Mouse (Mus musculus): ENCODE data around the gene Cstb.

Cstb gene

DNA sequence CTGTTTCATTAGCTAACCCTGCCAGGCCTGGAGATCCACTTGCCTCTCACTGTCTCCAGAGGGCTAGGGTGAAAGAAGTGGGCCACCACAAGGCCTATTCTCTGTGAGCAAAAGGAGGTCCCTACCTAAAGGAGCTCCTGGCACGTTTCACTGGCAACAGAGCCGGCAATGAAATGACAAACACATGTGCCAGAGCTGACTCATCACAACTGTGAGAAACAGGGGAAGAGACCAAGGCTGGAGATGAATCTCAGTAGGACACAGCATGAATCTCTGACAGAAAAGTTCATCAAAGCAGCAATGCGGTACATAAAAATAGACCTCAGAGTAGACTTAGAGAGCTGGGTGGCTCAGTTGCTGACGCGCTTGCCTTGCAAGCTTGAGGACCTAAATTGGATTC, 7.6 kb upstream of the Cstb start:
- DNase-seq (ENCODE audit: low spot score), result no peak

DNA sequence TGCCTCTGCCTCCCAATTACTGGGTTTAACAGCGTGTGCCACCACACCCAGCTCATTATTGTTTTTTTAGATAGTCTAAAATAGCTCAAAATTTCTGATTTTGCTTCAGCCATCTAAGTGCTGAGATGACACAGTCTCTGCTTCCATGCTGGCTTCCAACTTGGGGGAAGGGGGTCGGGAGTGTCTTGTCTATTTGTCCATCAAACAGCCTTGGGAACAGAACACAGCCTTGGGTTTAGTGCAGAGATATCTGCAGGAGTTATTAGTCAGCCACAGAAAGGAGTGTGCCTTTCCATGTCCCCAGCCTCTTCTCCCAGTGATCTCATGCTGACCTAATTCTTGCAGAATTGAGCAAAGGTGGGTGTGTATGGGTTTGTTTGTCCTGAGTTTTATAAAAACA, 6.7 kb upstream of the Cstb start:
- DNase-seq (ENCODE audit: low spot score), result no peak

DNA sequence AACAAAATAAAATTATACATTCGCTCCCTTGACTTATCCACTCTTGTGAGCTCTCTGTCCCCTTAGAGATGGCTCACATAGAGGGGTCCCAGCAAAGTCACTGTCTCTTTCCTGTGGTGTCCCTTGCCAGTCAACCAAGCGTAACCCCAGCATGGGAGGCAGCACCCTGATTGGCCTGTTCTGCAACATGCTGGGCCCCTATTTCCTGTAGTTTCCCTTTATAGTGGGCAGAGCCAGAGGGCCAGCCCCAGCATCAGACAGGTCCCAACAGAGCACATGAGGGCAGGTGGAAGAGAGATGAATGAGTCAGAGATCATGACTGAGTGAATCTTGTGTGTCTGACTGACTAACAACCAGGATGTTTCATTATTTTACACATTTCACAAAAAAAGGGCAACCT, 4.5 kb upstream of the Cstb start:
- no peak for DNase-seq (ENCODE audit: low spot score)

DNA sequence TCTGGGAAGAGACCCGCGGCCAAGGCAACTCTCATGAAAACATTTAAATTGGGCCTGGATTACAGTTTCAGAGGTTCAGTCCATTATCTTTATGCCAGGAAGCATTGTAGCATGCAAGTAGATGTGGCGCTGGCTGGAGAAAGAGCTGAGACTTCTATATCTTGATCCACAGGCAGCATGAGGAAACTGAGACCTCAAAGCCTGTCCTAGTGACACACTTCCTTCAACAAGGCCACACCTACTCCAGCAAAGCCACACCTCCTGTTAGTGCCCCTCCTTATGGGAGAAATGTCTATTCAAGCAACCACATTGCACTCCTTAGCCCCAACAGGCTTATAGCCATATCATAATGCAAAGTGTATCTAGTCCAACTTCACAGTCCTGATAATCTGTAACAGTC, 2.9 kb upstream of the Cstb start:
- DNase-seq (ENCODE audit: low spot score), result no peak

DNA sequence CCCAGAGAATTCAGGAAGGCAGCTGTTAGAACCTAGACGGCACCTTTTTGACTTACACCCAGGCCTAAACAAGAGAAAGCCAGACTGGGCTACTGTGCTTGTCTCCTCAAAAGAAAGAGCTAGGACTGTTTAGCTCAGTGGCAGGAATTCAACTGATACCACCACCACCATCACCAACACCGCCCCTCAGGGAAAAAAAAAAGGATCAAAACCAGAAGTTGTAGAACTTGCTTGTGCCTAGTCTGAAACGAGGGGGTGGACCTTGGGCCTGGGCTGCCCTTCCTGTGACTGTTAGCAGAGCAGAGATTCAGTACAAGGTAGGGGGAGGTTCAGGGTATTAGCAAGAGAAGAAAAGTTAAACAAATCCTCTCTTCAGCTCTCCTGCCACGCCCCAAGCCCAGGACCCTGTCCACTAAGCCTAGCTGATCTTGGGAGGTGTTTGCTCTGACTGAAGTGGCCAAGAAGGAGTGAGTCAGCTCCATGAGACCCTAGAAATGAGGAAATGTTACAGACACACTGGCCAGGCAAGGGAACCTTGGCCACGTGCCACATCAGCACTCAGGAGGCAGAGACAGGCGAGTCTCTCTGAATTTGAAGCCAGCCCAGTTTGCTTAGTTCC, 757 bp downstream of the Cstb start:
- no peak for DNase-seq (ENCODE audit: low spot score)

DNA sequence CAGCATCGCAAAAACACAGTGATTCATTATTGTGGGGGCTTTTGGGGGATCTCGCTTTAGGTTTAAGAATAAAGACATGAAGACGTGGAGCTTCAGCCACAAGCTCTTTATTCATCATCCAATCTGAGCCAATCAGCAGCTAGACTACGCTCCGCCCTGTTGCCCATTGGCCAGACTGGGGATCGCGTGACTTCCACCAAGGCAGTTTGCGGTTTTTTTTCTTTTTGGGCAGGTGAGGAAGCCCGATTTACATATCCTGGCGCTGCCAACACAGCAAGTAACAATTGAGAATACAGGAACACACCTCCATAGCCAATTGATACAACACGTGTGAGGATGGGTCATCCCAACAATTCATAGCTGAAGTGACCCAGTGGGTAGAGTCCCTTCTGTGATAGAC, 2.6 kb downstream of the Cstb start:
- DNase-seq (ENCODE audit: low spot score), result no peak

DNA sequence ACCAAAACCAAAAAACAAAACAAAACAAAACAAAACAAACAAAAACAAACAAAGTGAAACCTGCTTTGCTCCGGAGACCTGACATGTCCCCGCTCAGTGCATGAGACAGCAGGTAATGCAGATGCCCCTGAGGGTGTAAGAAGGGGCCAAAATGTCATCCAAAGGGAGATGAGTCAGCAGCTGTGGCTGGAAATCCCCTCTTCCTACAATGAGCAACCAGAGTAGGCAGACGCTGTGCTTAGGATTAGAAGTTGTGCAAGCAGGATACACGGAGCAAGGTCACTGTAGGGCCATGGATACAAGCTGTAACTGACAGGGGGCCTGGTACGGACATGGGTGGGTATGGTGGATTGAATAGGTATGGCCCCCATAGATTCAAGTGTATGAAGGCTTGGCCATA, 3.7 kb downstream of the Cstb start:
- DNase-seq (ENCODE audit: low spot score), result no peak

DNA sequence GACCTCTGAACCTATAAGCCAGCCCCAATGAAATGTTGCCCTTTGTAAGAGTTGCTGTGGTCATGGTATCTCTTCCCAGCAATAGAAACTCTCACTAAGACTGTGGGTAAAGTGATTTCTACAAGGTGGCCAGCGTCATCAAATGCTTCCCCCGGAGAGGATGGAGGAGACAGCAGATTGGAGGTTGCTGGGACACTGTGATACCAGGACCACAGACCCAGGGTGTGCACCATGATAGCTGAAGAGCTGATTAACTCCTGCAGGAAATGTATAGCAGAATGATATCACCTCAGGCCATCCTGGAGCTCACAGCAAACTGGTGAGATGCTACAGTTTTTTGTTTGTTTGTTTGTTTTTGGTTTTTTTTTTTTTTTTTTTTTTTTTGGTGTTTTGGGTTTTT, 4.3 kb downstream of the Cstb start:
- no peak for DNase-seq (ENCODE audit: low spot score)

DNA sequence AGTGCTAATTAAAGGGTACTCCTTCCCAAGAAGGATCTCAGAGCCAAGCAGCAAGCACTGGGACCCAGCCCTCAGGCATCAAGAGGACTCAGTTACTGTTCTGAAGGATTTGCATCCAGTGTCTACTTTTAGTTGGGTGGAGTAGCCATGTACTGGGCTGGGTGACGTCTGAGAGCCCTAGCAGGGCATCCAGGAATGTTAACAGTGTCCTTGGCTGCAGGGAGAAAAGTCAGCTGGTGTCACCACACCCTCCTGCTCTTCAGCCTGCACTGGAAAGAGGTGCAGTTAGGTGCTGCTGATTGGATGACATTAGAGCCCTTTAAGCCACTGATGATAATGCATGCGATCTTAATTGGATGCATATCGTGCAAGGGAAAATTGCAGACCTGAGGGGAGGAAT, 7.4 kb downstream of the Cstb start:
- no peak for DNase-seq (ENCODE audit: low spot score)

DNA sequence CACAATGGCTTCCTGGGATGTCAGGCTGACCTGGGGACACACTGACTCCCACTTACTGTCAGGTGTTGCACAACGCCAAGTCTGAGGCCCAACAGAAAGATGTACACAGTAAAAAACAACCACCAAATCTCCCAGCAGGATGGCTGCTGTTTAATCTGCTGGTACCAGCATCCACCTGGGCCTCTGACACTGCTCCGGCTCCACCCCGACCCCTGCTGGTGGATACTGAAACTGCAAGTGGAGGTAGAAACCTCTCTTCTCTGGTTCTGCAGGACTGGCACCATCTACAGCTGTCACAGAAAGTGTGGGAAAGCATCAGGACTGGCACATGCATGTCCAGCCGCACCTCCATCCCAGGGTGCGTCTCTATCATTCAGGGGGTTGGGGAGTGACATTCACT, 12.6 kb downstream of the Cstb start:
- DNase-seq (ENCODE audit: low spot score), result peak; percentile 70

DNA sequence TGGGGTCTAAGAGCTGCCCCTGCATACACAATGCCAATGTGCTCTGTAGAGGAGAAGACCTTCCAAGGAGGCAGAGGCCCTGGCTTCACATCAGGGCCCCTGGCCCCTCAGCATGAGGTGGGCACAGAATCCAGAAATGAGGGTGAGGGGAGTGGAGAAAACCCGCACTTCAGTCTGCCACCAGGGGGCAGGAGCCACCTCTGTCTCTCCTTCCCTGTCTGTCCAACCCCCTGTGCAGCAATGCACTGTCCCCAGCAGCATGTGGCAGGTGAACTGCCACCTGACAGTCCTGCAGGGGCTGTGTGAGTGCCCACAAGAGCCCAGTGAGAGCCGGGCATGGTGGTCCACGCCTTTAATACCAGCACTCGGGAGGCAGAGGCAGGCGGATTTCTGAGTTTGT, 14.1 kb downstream of the Cstb start:
- DNase-seq (ENCODE audit: low spot score), result no peak

DNA sequence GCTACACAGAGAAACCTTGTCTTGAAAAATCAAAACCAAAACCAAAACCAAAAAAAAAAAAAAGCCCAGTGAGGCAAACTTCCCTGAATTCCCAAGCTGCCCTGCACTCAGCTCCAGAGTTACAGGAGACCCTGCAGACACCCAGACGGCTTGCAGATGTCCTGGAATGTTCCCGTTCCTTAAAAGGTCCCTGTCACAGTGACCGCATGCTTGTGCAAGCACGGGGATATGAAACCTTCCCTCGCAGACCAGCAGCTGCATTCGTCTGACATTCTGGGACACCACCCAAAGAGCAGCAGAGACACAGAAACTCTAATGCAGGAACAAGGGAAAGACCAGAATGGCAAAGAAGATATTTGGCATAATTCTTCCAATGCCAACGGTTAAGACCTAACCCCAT, 14.5 kb downstream of the Cstb start:
- DNase-seq (ENCODE audit: low spot score), result no peak

DNA sequence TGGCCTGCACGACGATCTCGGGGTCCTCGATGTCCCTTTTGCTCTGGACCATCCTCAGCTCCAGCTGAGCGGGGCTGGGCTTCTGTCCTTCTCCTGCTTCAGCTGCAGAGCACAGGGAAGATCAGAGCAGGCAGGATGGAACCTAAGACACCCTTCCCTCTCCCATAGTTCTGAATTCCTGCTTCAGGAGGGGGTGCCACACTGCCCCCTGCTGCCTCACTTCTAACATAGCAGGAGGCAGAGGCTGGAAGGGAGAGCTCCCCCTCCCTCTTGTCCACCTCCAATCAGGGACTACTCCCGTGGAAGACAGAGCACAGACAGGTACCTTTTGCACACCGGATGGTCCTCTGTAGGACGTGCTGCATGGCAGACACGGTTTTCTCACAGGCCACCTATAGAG, 15.3 kb downstream of the Cstb start:
- DNase-seq (ENCODE audit: low spot score), result no peak

DNA sequence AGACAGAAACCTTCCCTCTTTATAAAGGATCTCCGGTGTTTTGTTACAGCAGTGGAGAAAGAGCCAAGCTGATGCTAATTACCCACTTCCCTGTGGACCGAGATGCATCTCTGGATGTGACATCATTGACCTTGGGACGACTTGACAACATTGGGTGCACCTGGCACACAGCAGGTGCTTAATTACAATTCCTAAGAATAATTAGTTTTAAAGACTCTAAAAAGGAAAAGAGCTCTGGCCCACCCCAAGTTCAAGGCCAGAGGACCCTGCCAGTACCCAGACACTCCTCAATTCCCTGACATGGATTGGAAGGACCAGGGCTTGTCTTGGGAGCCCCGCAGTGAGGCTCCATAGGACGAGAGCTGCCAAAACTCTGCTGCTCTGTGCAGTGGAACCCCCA, 16.1 kb downstream of the Cstb start:
- no peak for DNase-seq (ENCODE audit: low spot score)

DNA sequence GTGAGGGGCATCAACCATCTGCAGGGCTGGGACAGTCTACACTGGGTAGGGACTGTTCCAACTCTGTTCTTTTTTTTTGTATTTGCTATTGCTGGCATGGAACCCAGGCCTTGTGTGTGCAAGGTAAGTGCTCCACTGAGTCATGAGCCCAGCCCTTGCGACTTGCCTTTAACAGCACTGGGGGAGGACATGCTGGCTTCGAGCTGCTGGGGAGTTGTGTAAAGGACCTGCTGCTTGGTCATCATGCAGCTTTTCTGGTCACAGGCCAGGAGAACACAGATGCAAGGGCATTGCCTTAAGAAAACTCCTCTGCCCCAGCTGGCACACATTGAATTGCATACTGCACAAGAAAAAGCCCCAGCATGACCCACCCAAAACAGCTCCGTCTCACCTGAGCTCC, 16.8 kb downstream of the Cstb start:
- no peak for DNase-seq (ENCODE audit: low spot score)

DNA sequence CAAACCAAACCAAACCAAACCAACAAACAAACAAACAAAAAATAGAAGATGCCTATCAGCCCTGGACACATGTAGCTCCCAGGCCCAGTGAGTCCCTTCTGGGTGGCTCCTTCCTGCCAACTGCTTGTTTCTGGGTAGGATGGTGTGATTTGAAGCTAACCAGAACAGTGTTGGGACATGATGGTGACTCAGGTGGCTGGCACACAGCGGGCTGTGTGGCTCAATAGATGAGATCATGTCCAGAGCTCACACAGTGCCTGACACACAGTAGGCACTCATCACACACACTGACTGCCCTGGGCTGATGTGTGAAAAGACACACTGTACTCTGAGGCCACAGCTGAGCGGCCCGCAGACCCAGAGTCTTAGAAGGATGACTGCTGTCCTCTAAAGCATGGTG, 20.7 kb downstream of the Cstb start:
- no peak for DNase-seq (ENCODE audit: low spot score)

DNA sequence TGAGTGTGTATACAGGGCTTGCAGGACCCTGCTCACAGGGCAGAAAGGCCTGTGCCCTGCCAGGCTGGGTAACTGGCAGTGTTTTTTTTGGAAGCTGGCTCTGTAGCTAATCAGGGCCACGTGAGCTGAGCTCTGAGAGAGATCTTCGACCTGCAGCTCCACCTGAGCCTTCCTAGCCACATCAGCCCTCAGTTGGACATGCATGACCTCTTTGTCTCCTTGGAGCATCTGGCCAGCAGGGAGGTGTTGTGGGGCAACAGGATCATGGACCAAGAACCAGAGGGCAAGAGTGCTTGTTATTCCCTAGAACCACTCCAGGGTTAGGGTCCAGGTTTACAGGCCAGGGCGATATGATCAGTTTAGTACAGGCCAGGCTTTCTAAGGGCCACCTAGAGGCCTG, 21.9 kb downstream of the Cstb start:
- no peak for DNase-seq (ENCODE audit: low spot score)

DNA sequence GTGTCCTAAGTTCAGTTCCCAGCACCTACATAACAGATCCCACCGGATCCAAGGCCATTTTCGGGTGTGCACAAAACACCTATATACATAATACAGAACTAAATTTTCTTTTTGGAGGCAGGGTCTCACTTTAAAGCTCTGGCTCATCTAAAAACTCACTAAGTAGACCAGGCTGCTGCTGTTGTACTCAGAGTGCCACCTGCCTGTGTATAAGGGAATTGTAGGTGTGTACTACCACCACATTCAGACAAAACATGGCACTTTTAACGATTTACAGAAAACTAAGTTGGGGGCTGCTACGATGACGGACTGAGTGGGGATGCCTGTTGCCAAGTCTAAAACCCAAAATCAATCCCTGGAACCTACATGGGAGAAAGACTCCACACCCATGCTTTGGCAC, 25.3 kb downstream of the Cstb start:
- no peak for DNase-seq (ENCODE audit: low spot score)

DNA sequence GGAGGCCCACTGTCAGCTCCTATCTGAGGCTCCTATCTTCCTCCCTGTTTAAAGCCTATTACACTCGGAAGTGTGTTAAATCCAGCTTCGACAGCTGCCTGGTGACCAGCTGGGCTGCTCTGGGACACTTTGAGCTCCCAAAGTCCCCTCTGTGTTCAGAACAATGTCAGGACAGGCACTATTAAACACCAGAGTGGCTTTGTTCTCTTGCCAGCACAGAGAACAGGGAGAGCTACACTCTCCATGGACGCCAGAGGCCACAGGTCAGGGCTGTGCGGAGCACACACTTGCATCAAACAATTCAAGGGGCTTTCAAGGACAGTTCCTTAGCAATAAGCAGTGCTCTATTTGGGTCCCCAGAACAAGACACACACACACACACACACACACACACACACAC, 27.2 kb downstream of the Cstb start:
- no peak for DNase-seq (ENCODE audit: low spot score)

DNA sequence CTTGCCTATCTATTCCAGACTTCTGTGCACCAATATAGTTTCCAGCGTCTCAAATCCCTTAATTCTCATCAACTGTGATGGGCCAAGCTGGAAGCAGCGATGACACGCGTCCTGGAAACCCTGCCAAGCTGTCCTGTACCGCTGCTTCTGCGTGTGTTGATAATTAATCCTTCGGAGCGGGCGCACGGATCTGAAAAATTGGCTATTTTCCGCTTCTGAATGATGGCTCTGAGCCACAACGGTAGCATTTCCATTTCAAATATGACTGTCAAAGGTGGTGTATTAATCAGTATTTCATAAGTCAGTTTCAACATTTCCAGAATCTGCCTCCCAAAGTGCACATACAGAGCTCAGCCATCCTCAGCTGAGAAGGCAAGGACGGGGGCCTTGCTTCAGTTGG, 31.2 kb downstream of the Cstb start:
- DNase-seq (ENCODE audit: low spot score), result no peak

DNA sequence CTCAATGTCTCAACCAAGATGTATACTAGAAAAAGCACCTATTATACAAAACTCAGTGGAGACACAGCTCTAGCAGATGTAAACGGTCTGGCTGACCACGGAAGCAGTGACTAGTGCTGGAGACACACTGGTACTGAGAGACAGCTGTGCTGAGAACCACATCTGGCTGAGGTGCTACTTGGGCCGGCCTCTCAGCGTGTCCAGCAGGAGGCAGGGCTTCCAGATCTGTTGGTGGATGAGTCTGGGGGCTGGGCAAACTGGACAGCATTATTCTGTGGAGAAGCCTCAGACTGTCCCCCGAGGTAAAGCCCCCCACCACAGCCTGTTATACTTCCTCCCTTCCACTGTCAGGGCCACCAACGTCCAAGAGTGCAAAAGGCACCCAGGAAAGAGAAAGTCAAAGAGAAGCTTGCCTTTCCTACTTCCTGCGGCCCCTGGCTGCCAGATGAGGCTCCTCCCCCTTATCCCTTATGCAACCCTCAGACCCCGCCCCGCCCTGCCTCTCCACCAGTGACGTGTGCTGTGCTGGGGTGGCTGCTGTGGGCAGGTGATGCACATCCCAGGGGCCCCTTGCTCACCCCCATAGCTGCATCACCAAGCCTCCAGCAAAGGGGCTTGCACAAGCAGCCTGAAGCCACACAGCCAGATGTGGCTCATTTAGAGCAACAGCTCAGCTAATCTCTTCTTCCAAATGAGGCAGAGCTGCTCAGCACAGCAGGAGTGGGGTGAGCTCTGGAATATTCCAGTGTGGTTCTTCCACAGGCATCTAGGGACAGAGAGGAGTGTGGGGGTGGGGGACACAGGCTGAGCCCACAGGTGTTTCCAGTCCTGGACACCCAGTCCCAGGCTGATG, 32.3 kb downstream of the Cstb start:
- DNase-seq (ENCODE audit: low spot score), result no peak

DNA sequence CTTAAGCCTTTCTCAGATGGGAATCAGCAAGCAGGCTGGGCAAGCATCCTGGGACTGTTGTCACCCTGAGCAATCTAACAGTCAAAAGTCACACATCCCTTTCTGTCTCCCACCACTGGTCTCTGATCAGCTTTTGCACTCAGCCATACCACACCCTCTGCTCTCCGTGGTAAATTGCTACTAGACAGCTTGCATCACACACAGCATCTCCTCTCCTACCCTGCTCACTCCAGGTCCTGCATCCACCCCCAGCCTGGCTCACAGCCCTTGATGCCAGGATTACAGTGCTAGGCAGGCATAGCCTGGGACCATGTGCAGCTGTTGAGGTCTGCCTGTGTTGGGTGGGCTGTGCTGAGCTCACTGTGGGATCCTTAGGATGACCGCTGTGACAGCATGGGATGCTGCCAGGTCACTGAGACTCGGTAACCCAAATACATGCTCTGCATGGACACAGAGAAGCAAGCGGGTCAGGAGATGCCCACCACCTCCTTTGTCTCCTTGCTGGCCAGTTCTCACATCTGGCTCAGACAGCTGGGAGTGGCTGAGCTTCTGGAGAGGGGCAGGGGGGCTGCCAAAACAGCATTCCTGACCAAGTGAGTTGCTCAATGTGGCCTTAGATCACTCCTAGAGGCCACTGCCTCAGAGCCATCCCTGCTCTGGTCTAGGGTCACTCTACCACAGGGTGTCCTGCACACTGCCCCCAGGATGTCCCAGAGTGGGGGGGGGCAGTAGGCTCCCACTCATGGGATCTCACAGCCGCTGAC, 33.1 kb downstream of the Cstb start:
- no peak for DNase-seq (ENCODE audit: low spot score)

DNA sequence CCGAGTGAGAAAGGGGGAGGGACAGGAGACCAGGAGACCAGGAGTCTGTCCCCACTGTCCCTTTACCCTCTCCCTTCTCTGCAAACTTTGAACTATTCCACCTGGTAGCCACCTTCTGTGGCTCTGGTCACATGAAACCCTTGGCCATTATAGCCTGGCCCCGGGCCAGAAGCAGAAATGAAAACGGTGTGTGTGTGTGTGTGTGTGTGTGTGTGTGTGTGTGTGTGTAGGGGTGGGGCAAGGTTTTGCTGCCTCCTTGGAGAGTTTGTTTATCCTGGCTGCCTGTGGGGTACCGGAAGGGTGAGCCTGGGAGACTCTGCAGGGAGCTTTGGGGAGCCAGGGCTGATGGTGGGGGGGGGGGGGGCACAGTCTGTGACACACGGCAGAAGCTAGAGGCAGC, 35.0 kb downstream of the Cstb start:
- DNase-seq (ENCODE audit: low spot score), result no peak
